Mouse (Mus musculus) left cerebral cortex, postnatal 10 days (tissue): Measurements from ENCODE around the gene Gm6121. TPM values are rescaled to one million over a fixed set of nuclear protein-coding genes. Genes with fewer than 3 reads are reported as not detected.
"Not testable (repeated sequence)": the region's sequence is repeated elsewhere in the genome, so short reads cannot be mapped to it uniquely, and the experiment has no call there.

Source experiments
- DNase-seq, 2 experiments: peaks; one replicate each; pipeline ENCODE4 v3.0.0; 2021 to 2022; ENCODE audit warnings: low spot score in 2 of 2, mixed read lengths in 1 of 2; ENCODE audit errors: extremely low spot score in 1 of 2
- intact Hi-C: fragments of 180-260 bp; cut with DNase I; formaldehyde crosslinking; loops from one replicate; pipeline ENCODE4 v1.15.1; 2025
- total RNA-seq, 2 experiments: library from RNA; stranded (reverse); gene quantifications; 2 replicates each; pipeline ENCODE4 v1.2.3; 2021

Gm6121 gene
- total RNA-seq = not detected

GRCm38 (mm10) chrX:26935597-26935996 is at the start of gene Gm6121:
Gene Gm6121 (minus strand): TSS chrX:26935697.
- intact Hi-C loops, DNase-seq: not testable (repeated sequence)

Other genes with a start within 250 kb of the Gm6121 start
- gene Gm14525, start 233.1 kb downstream of the Gm6121 start, total RNA-seq = not detected